Mouse (Mus musculus) T-cell, adult 2 months (primary cell): ENCODE measurements at regions not wholly inside any gene's neighbourhood (a gene's known extent, or its start where the extent isn't known, plus 50 kb on each side); places are given as distances from the start of the nearest gene placed in this dataset.

ENCODE experiments used
- DNase-seq: peaks from one replicate; pipeline ENCODE4 v3.0.0; 2022; ENCODE audit warnings: low spot score

GRCm38 (mm10) chr6:100517662-100518061, 153.3 kb downstream of the Shq1 start:
- no peak for DNase-seq

GRCm38 (mm10) chr6:100512676-100513075, 158.3 kb downstream of the Shq1 start:
- DNase-seq, result peak; percentile 13

GRCm38 (mm10) chr6:100510676-100511075, 160.3 kb downstream of the Shq1 start:
- DNase-seq, result no peak

GRCm38 (mm10) chr6:100505506-100506247, 165.3 kb downstream of the Shq1 start:
- DNase-seq, result no peak

- DNase-seq, result no peak
These were observed 167.8 kb downstream of the Shq1 start for GRCm38 (mm10) chr6:100502961-100503782.

GRCm38 (mm10) chr6:100502139-100502538, 168.8 kb downstream of the Shq1 start:
- DNase-seq, result no peak

GRCm38 (mm10) chr6:100500741-100501140, 170.2 kb downstream of the Shq1 start:
- no peak for DNase-seq

GRCm38 (mm10) chr6:100500060-100500459, 170.9 kb downstream of the Shq1 start:
- no peak for DNase-seq

- DNase-seq, result no peak
These were observed 172.1 kb downstream of the Shq1 start for GRCm38 (mm10) chr6:100498861-100499271.

GRCm38 (mm10) chr6:100498126-100498525, 172.8 kb downstream of the Shq1 start:
- no peak for DNase-seq

- DNase-seq, result no peak
These were observed 174.8 kb downstream of the Shq1 start for GRCm38 (mm10) chr6:100496135-100496534.

- DNase-seq, result no peak
These were observed 175.8 kb downstream of the Shq1 start for GRCm38 (mm10) chr6:100495131-100495530.

- DNase-seq, result no peak
These were observed 177.4 kb downstream of the Shq1 start for GRCm38 (mm10) chr6:100493558-100493957.

GRCm38 (mm10) chr6:100491811-100492210, 179.1 kb downstream of the Shq1 start:
- DNase-seq, result no peak

- DNase-seq, result no peak
These were observed 179.8 kb downstream of the Shq1 start for GRCm38 (mm10) chr6:100490920-100491712.

GRCm38 (mm10) chr6:100483836-100484235, 187.1 kb downstream of the Shq1 start:
- DNase-seq, result no peak

GRCm38 (mm10) chr6:100483084-100483810, 187.7 kb downstream of the Shq1 start:
- no peak for DNase-seq

- DNase-seq, result no peak
These were observed 188.4 kb downstream of the Shq1 start for GRCm38 (mm10) chr6:100482572-100482971.

- DNase-seq, result no peak
These were observed 190.4 kb downstream of the Shq1 start for GRCm38 (mm10) chr6:100480525-100480924.

GRCm38 (mm10) chr6:100479881-100480280, 191.1 kb downstream of the Shq1 start:
- no peak for DNase-seq

- DNase-seq, result no peak
These were observed 191.5 kb downstream of the Shq1 start for GRCm38 (mm10) chr6:100479455-100479854.
